Mouse (Mus musculus): ENCODE measurements around the gene Olfr524. TPM values are rescaled to one million over a fixed set of nuclear protein-coding genes. Genes with fewer than 3 reads are reported as not detected.

Gene Olfr524
- not detected for total RNA-seq (2021)
- long read RNA-seq, experiment 1, partial matches to known transcripts: 0 of 2 reads
- long read RNA-seq, experiment 1, other reads (novel, unspliced or antisense): 2 of 2 reads
- long read RNA-seq, experiment 2, partial matches to known transcripts: 0 of 2 reads
- long read RNA-seq, experiment 2, other reads (novel, unspliced or antisense): 2 of 2 reads

- no peak for DNase-seq (ENCODE audit: low spot score in 2 of 2)
Observed at GRCm38 (mm10) chr7:140205864-140206263, at the start of gene Olfr524. Olfr524 (minus strand) TSS chr7:140205964.

GRCm38 (mm10) chr7:140253780-140254299 is 48.1 kb upstream of the Olfr524 start:
- DNase-seq (ENCODE audit: low spot score in 2 of 2): no peak

DNA sequence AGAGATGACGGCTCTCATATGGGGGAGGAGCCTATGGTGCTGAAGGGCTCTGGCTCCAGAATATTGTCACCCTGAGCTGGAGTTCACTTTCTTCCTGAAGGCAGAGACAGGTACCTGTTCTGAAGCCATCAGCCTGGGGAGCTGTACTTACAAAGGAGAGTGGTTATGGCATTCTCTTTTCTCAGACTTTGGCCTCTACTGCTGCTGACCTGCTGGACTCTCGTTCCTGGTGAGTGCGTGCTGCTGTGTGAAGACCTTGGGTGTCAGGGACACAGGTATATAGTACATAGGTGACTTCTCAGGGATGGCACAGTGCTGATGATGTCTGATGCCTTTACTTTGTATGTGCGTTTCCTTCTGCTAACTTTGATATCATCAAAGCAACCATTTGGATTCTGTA is 41.5 kb upstream of the Olfr524 start, which contains the start of gene 5830411N06Rik:
5830411N06Rik (plus strand) TSS at position 69 of the 400 bp plus-strand sequence.
- DNase-seq (ENCODE audit: low spot score in 2 of 2): no peak

GRCm38 (mm10) chr7:140233696-140234095 is 27.9 kb upstream of the Olfr524 start:
- peak; percentile 66 to 84 for DNase-seq (ENCODE audit: low spot score in 2 of 2)

- no peak for DNase-seq (ENCODE audit: low spot score in 2 of 2)
Observed at GRCm38 (mm10) chr7:140231026-140231425, 25.3 kb upstream of the Olfr524 start.

DNA sequence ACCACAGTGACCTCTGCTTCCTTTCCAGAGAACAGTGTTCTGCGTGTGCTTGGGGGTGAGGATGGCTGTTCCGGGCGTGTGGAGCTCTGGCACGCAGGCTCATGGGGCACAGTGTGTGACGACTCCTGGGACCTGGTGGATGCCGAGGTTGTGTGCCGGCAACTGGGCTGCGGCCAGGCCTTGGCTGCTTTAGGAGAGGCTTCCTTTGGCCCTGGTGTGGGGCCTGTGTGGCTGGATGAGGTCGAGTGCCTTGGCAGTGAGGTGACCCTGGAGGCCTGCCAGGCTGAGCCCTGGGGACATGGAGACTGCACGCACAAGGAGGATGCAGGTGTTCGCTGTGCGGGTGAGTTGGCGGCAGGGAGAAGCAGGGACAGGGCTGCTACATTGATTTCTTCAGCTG is 22.7 kb upstream of the Olfr524 start:
- DNase-seq (ENCODE audit: low spot score in 2 of 2): no peak

DNA sequence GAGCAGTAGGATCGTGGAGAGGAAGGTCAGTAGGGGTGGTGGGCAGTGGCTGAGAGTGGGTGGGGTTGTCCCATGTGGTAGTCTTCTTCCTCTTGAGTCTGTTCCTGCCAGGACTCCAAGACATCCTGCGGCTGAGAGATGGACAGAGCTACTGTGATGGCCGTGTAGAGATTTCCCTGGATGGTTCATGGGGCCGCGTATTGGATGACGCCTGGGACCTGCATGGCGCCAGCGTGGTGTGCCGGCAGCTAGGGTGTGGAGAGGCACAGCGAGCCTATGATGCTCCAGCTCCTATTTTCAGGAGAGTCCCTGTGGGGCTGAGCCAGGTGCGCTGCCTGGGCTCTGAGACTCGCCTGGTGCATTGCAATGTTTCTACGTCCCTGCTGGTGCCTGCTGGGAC is 18.4 kb upstream of the Olfr524 start:
- no peak for DNase-seq (ENCODE audit: low spot score in 2 of 2)

DNA sequence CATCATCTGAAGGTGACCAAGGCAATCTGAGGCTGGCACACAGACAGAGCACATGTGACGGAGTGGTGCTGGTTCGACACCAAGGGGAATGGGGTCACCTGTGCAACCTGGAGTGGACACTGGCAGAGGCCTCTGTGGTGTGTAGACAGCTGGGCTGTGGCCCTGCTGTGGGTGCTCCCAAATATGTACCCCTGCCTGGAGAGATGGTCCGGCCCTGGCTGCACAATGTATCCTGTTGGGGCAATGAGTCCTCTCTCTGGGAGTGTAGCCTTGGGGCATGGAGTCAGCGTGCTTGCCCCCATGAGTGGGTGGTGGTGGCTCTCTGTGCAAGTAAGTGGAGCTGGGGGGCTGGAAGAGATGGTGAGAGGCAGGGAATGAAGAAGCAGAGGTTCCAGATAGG is 14.6 kb upstream of the Olfr524 start:
- DNase-seq (ENCODE audit: low spot score in 2 of 2): no peak

DNA sequence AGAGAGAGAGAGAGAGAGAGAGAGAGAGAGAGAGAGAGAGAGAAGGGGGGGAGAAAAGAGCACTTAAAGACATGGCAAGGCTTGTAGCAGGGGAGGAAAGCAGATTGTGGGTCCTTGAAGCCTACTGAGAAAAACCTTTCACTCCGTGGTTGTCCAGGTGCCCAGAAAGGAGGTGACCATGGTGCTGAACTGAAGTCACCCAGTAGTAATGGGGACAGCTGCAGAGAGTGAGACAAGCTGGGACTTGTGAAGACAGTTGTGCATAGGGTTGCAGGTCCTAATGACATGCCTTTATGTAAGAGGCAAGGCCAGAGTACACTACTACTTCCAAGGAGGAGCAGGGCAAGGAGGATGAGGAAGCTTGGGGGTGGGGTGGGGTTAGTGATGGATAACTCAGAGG is 13.5 kb upstream of the Olfr524 start:
- DNase-seq (ENCODE audit: low spot score in 2 of 2): no peak

DNA sequence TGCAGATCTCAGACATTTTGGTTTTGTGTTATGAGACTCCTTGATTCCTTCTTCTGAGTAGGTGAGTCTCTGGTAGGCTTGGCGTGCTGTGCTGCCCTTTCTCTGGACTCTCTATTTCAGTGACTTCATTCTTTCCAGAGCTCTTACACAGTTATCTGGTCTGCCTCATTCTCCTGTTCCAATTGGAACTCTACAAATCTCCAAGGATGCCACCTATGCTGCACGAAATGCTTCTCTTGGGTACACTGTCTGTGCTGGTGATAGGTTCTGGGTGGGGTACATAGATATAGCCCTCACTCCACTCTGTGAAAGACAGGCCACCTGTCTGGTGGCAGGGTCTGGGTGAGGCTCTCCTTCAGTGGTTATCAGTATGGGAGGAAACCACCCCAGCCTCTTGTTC is 12.2 kb upstream of the Olfr524 start, which contains the start of gene Cd163l1:
Cd163l1 (plus strand) TSS at position 301 of the 400 bp plus-strand sequence.
- DNase-seq (ENCODE audit: low spot score in 2 of 2): no peak

DNA sequence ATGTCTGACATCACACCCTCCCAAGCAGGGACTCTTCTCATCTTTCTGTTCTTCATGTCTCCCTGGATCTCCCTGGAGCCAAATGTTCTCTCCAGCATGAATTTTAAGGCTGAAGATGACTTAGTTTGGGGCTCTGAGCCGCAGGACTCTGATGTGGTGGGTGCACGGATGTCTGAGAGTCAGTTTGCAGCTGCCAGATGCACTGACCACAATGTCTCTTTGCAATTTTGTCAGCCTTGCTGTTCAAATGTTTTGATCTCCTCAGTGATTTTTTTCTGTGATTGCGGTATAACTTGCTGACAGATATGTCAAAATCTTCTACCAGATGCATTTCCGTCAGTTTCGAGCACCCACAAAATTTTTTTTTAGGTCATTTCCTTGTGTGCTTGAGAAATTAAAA is 8.1 kb upstream of the Olfr524 start:
- no peak for DNase-seq (ENCODE audit: low spot score in 2 of 2)

GRCm38 (mm10) chr7:140208677-140209076 is 2.9 kb upstream of the Olfr524 start:
- no peak for DNase-seq (ENCODE audit: low spot score in 2 of 2)

GRCm38 (mm10) chr7:140208153-140208552 is 2.4 kb upstream of the Olfr524 start:
- DNase-seq (ENCODE audit: low spot score in 2 of 2): no peak

DNA sequence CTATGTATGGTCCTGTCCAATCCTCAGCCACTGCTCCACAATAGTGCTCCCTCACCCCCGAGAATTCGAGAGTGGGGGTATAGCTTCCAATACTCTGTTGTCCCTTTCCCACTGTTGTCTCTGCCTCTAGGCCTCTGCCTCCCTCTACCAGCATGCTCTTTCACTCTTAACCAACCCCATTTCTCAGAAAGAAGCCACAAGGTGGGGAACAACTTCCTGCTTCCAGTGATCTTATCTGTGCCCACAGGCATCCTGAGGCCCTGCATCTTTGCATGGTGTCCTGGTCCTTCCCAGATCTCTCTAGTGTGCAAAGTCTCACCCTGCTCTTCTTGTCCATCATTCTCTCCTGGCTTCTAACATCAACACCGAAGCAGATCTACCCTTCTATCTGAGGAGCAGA is 1.1 kb upstream of the Olfr524 start:
- no peak for DNase-seq (ENCODE audit: low spot score in 2 of 2)

DNA sequence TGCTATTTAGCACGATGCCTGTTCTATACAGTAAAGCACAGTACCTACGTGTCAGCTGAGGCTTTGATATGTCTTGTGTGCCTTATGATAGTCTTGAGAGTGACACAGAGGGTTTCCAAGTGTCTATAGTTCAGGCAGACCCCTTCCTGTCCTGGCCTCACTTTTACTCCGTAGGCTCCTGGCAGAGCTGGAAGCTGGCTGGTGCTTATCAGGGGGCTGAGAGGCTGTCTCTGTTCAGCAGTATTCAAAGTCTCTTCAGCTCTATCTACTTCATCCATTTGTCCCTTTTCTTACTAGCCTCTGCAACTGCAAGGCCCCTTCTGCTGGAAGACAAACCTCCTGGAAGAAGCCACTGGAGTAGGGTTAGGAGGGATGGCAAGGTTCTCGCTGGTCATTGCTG is 4.7 kb downstream of the Olfr524 start:
- no peak for DNase-seq (ENCODE audit: low spot score in 2 of 2)

GRCm38 (mm10) chr7:140196002-140196401 is 9.8 kb downstream of the Olfr524 start:
- DNase-seq (ENCODE audit: low spot score in 2 of 2): no peak

DNA sequence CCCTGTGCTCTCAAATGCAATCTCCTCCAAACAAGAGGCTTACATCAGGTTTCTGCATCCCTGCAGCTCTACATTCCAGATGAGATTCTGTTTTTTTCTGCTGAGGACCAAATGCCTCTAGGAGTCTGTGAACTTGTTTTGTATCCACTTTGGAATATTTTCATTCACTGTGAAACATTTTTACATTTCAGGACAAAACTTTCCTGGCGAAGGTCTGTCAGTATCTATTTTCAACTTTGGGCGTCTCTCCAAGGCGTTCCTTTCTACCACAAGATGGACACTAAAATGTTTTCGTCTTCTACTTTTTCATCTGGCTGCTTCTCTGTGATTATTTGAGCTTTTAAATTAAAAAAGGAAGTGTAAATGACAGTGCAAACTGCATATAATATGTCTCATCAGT is 11.7 kb downstream of the Olfr524 start:
- DNase-seq (ENCODE audit: low spot score in 2 of 2): peak in 1 of 2 experiments; percentile 7

- no peak for DNase-seq (ENCODE audit: low spot score in 2 of 2)
Observed at GRCm38 (mm10) chr7:140192851-140193250, 12.9 kb downstream of the Olfr524 start.

- DNase-seq (ENCODE audit: low spot score in 2 of 2): no peak
Observed at GRCm38 (mm10) chr7:140192445-140192844, 13.3 kb downstream of the Olfr524 start.

DNA sequence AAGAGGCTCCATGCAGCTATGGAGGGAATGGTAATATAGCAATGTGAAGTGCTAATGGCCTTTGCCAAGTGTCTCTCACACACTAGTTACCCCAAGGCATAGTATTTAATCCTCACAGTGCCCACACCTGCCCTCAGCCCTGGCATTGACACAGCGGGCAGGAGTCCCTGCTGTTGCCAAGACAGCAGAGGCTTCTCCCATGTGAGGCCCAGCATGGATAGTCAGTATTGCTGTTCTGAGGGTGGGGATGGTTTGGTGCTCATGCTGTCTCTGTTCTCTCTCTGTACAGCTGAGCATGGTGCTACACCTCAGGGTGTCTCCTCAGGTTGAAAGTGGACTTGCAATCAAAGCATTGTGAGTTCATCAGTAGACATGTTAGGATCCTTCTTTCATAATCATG is 15.3 kb downstream of the Olfr524 start:
- DNase-seq (ENCODE audit: low spot score in 2 of 2): no peak

DNA sequence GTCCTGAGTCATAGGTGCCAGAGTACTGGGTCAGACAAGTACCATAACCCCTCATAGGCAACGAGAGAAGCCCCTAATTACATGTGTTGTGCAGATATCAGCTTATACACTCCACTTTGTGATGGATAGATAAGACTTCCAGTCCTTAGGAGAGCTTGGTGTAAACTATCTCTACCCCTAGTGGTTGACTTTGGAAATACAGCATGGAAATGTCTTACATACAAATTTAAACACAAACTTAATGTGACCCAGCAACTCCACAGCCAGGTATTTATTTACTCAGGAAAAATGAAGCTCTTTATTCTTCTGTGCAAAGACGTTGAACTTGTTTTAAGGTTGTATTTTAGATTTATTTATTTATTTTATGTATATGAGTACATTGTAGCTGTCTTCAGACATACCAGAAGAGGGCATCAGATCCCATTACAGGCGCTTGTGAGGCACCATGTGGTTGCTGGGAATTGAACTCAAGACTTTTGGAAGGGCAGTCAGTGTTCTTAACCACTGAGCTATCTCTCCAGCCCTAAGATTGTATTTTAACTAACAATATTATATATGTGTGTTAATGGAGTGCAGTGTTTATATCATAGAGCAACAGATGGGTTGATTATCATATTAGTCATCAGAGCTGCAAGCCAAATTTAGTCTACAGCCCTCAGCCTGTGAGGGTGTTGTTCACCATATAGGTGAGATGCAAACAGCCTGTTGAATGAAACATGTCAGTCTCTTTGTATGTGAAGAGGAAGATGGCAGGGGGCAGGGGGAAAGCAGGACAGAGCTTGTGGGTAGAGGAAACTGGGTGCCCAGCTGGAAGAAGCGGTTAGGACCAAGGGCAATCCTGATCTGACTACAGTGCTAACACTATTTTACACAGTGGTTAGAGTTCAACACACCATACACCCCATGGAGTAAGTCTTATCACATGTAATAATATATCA is 17.1 kb downstream of the Olfr524 start:
- DNase-seq (ENCODE audit: low spot score in 2 of 2): peak; percentile 50 to 55

GRCm38 (mm10) chr7:140187721-140188390 is 17.9 kb downstream of the Olfr524 start:
- peak; percentile 24 to 63 for DNase-seq (ENCODE audit: low spot score in 2 of 2)

Data from layer of hippocampus, postnatal 14 days (tissue).